Mouse (Mus musculus) cerebellum, adult 9-11 months (tissue): ENCODE results near the gene Kif28.
"Not testable (repeated sequence)": the region's sequence is repeated elsewhere in the genome, so short reads cannot be mapped to it uniquely, and the experiment has no call there.

Experiments
- DNase-seq: peaks from one replicate; pipeline ENCODE4 v3.0.0; 2022

Gene Kif28

GRCm38 (mm10) chr1:179745171-179745570 lies at the start of gene Kif28:
TSS of gene Kif28 (minus strand) at chr1:179745271.
- no peak for DNase-seq

GRCm38 (mm10) chr1:179787281-179787680 lies 42.2 kb upstream of the Kif28 start:
- DNase-seq: no peak

GRCm38 (mm10) chr1:179785502-179785901 lies 40.4 kb upstream of the Kif28 start:
- DNase-seq: no peak

GRCm38 (mm10) chr1:179784098-179784497 lies 39.0 kb upstream of the Kif28 start:
- no peak for DNase-seq

GRCm38 (mm10) chr1:179776831-179777230 lies 31.8 kb upstream of the Kif28 start:
- no peak for DNase-seq

- DNase-seq: no peak
Measured at GRCm38 (mm10) chr1:179760553-179760952, 15.5 kb upstream of the Kif28 start.

- no peak for DNase-seq
Measured at GRCm38 (mm10) chr1:179760086-179760485, 15.0 kb upstream of the Kif28 start.

GRCm38 (mm10) chr1:179756477-179756876 lies 11.4 kb upstream of the Kif28 start:
- no peak for DNase-seq

GRCm38 (mm10) chr1:179753006-179753405 lies 7.9 kb upstream of the Kif28 start:
- peak; percentile 62 for DNase-seq

- DNase-seq: no peak
Measured at GRCm38 (mm10) chr1:179752276-179752675, 7.2 kb upstream of the Kif28 start.

GRCm38 (mm10) chr1:179743593-179744193 lies 1.4 kb downstream of the Kif28 start:
- DNase-seq: no peak

GRCm38 (mm10) chr1:179736483-179736882 lies 8.6 kb downstream of the Kif28 start:
- no peak for DNase-seq

- peak; percentile 63 for DNase-seq
Measured at GRCm38 (mm10) chr1:179734500-179735474, 10.3 kb downstream of the Kif28 start.

GRCm38 (mm10) chr1:179731391-179731790 lies 13.7 kb downstream of the Kif28 start:
- DNase-seq: no peak

- DNase-seq: no peak
Measured at GRCm38 (mm10) chr1:179728661-179729060, 16.4 kb downstream of the Kif28 start.

GRCm38 (mm10) chr1:179722811-179723469 lies 22.1 kb downstream of the Kif28 start:
- no peak for DNase-seq

GRCm38 (mm10) chr1:179715786-179716185 lies 29.3 kb downstream of the Kif28 start:
- DNase-seq: no peak

- not testable (repeated sequence) for DNase-seq
Measured at GRCm38 (mm10) chr1:179715289-179715688, 29.8 kb downstream of the Kif28 start.

- no peak for DNase-seq
Measured at GRCm38 (mm10) chr1:179713367-179713766, 31.7 kb downstream of the Kif28 start.

- no peak for DNase-seq
Measured at GRCm38 (mm10) chr1:179712658-179713057, 32.4 kb downstream of the Kif28 start.

GRCm38 (mm10) chr1:179710739-179711138 lies 34.3 kb downstream of the Kif28 start:
- no peak for DNase-seq

- peak; percentile 45 for DNase-seq
Measured at GRCm38 (mm10) chr1:179709390-179709789, 35.7 kb downstream of the Kif28 start.

GRCm38 (mm10) chr1:179705154-179705553 lies 39.9 kb downstream of the Kif28 start:
- DNase-seq: no peak

- DNase-seq: no peak
Measured at GRCm38 (mm10) chr1:179704150-179704549, 40.9 kb downstream of the Kif28 start.
